Mouse (Mus musculus) WW6 (cell line): Measurements from ENCODE around the gene Vmn1r61.

Experiments used
- DNase-seq: peaks from one replicate; pipeline ENCODE4 v3.0.0-alpha.2; 2013; ENCODE audit warnings: low read depth, low spot score

The Vmn1r61 gene

DNA sequence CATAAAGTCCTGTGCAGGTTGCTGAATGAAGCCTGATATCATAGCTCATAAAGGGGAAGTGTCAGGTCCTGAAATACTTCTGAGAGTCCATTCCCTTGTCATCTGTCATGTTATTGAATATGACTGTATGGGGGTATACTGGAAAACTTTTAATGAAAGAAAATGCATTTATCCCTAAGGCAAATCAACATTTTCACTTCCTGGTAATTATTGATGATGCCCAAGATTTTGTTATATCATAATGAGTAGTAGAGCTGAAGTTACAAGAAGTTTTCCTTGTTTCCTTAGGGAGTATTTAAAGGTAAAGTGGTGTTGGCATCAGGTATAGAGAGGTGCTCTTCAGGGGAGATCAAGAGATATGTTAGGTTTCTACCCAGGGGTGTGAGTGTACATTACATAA, at the start of gene Vmn1r61:
Gene Vmn1r61 (minus strand): TSS at position 101 of the 400 bp plus-strand sequence.
- DNase-seq = no peak
